8 mouse cellular contexts compared by ENCODE assay signal in genomic region chr11:79145283-79146265, GRCm38 (mm10). TPM values are rescaled to one million over a fixed set of nuclear protein-coding genes. Genes with fewer than 3 reads are reported as not detected.
DNase-seq lines count a peak whose midpoint lies in the region; ATAC-seq lines count a peak whose summit lies in the region.

No protein-coding gene starts in this region.

- ATAC-seq in activated CD4-positive, CD25-positive, alpha-beta regulatory T cell, adult 4 months = peak; percentile 15
- peak; percentile 6; the same call in 1 of the 2 replicates for ATAC-seq in hindbrain, embryonic 14.5 days (ENCODE audit: low FRiP score)
- peak; percentile 30 for ATAC-seq in liver, embryonic 16.5 days (ENCODE audit: low read depth)
- peak; percentile 46 for ATAC-seq in neural tube, embryonic 15.5 days (ENCODE audit: low FRiP score)

- H3K36me3 ChIP-seq in forebrain, embryonic 10.5 days (replicated peaks) = no peaks in the 10 kb centered on the region
- no peaks in the 10 kb centered on the region for H3K36me3 ChIP-seq in hindbrain, embryonic 14.5 days (replicated peaks; ENCODE audit: control insufficient read depth, insufficient read depth)
- no peaks in the 10 kb centered on the region for H3K36me3 ChIP-seq in liver, embryonic 16.5 days (ENCODE audit: control insufficient read depth, insufficient read depth)
- H3K36me3 ChIP-seq in neural tube, embryonic 15.5 days = no peaks in the 10 kb centered on the region

- peak overlapping the region; percentile 79 for H3K4me2 ChIP-seq in hindbrain, embryonic 14.5 days (replicated peaks)
- peak overlapping the region; percentile 97 for H3K4me2 ChIP-seq in liver, embryonic 16.5 days (ENCODE audit: low read depth, low read length)
- peak overlapping the region; percentile 73 for H3K4me2 ChIP-seq in neural tube, embryonic 15.5 days

- peaks cover 55% of the 10 kb centered on the region for H3K4me1 ChIP-seq in forebrain, embryonic 10.5 days
- peaks cover 23% of the 10 kb centered on the region for H3K4me1 ChIP-seq in hindbrain, embryonic 14.5 days (replicated peaks; ENCODE audit: control insufficient read depth, insufficient read depth, low read length)
- peaks cover 20% of the 10 kb centered on the region for H3K4me1 ChIP-seq in liver, embryonic 16.5 days (ENCODE audit: control insufficient read depth, low read depth, low read length)
- H3K4me1 ChIP-seq in neural tube, embryonic 15.5 days = peaks cover 35% of the 10 kb centered on the region

- peak; percentile 47 for DNase-seq in retina, embryonic 14.5 days (ENCODE audit: low spot score)
- DNase-seq in retina, postnatal 1 day = no peak
- DNase-seq in forebrain, embryonic 10.5 days (ENCODE audit: extremely low spot score, low spot score) = peak; percentile 55
- DNase-seq in hindbrain, embryonic 14.5 days (ENCODE audit: low spot score) = peak; percentile 31
- DNase-seq in c-Kit-positive CD71-positive TER-119-positive erythroid progenitor cells, embryonic 14.5 days (ENCODE audit: low spot score) = no peak

- 0 out of 2 replicates have a peak, but pooled peaks cover 10% of the 10 kb centered on the region for H3K27me3 ChIP-seq in forebrain, embryonic 10.5 days (ENCODE audit: poor library complexity, severe bottlenecking)
- no peaks in the 10 kb centered on the region for H3K27me3 ChIP-seq in hindbrain, embryonic 14.5 days (ENCODE audit: control insufficient read depth, insufficient read depth, low read length)
- no peaks in the 10 kb centered on the region; the same call in none of the 2 replicates for H3K27me3 ChIP-seq in liver, embryonic 16.5 days (ENCODE audit: control insufficient read depth, insufficient read depth, low read depth, low read length)
- no peaks in the 10 kb centered on the region for H3K27me3 ChIP-seq in neural tube, embryonic 15.5 days (replicated peaks)

- no peaks in the 10 kb centered on the region for H3K9me3 ChIP-seq in forebrain, embryonic 10.5 days
- no peaks in the 10 kb centered on the region for H3K9me3 ChIP-seq in hindbrain, embryonic 14.5 days (ENCODE audit: control insufficient read depth, low read length)
- no peaks in the 10 kb centered on the region for H3K9me3 ChIP-seq in liver, embryonic 16.5 days (replicated peaks; ENCODE audit: control insufficient read depth, low read length)
- no peaks in the 10 kb centered on the region for H3K9me3 ChIP-seq in neural tube, embryonic 15.5 days (replicated peaks)

- peak overlapping the region; percentile 88 for H3K4me3 ChIP-seq in forebrain, embryonic 10.5 days
- peak overlapping the region; percentile 82 for H3K4me3 ChIP-seq in hindbrain, embryonic 14.5 days (replicated peaks; ENCODE audit: low read length)
- peak overlapping the region; percentile 83 for H3K4me3 ChIP-seq in liver, embryonic 16.5 days (ENCODE audit: low read depth, low read length)
- H3K4me3 ChIP-seq in neural tube, embryonic 15.5 days (replicated peaks) = peak overlapping the region; percentile 86

- peak overlapping the region; percentile 92 for H3K27ac ChIP-seq in forebrain, embryonic 10.5 days
- peak overlapping the region; percentile 89 for H3K27ac ChIP-seq in hindbrain, embryonic 14.5 days
- peak overlapping the region; percentile 65 for H3K27ac ChIP-seq in liver, embryonic 16.5 days (ENCODE audit: low read length)
- peak overlapping the region; percentile 95 for H3K27ac ChIP-seq in neural tube, embryonic 15.5 days (replicated peaks)

- H3K9ac ChIP-seq in hindbrain, embryonic 14.5 days = peak overlapping the region; percentile 86
- peak overlapping the region; percentile 83 for H3K9ac ChIP-seq in liver, embryonic 16.5 days (ENCODE audit: low read depth, low read length)
- peak overlapping the region; percentile 88 for H3K9ac ChIP-seq in neural tube, embryonic 15.5 days (replicated peaks)

- under 1% methylated on average over 58 of the region's 62 CpGs for WGBS in forebrain, embryonic 10.5 days
- under 1% methylated on average over 51 of the region's 62 CpGs for WGBS in hindbrain, embryonic 14.5 days
- under 1% methylated on average over 58 of the region's 62 CpGs for WGBS in liver, embryonic 16.5 days (ENCODE audit: insufficient replicate concordance)
- WGBS in neural tube, embryonic 15.5 days = under 1% methylated on average over 37 of the region's 62 CpGs

RNA-seq across cellular contexts. Expression of gene Ksr1, which starts 0.6 kb away (rescaled TPM):
- 1 to 10 TPM; 2.9 to 3.8 TPM for polyA plus RNA-seq in activated CD4-positive, CD25-positive, alpha-beta regulatory T cell, adult 4 months (2017; shearing (Covaris generic))
- polyA plus RNA-seq in forebrain, embryonic 10.5 days (2016; fragmentation: Nextera tagmentation; extraction: Ambion mirVana) = 1.9 and 2.8 TPM in 2 replicates
- 7.7 and 9.9 TPM in 2 replicates for polyA plus RNA-seq in hindbrain, embryonic 14.5 days (2014; fragmentation: Nextera tagmentation; extraction: Ambion mirVana)
- 1.9 and 2.3 TPM in 2 replicates for polyA plus RNA-seq in liver, embryonic 16.5 days (2015; fragmentation: Nextera tagmentation; extraction: Ambion mirVana)
- 4.5 and 5.8 TPM in 2 replicates for polyA plus RNA-seq in neural tube, embryonic 15.5 days (2015; fragmentation: Nextera tagmentation; extraction: Ambion mirVana)

Comparison
In these comparisons a context has a peak if more than half of its experiments do, and no peak if none do; other contexts are left out.
1. DNase-seq: peak in retina, embryonic 14.5 days (single experiment), forebrain, embryonic 10.5 days (single experiment) and hindbrain, embryonic 14.5 days (single experiment); none in retina, postnatal 1 day (single experiment) and c-Kit-positive CD71-positive TER-119-positive erythroid progenitor cells, embryonic 14.5 days (single experiment).
2. Peak in every context shown above with its lines, with median percentiles within 50 percentile points of each other: ATAC-seq, H3K27ac ChIP-seq, H3K4me3 ChIP-seq, H3K4me2 ChIP-seq and H3K9ac ChIP-seq.